Comparison of ENCODE assay signal across 12 mouse cellular contexts in genomic region chr4:105169826-105170810, GRCm38 (mm10). TPM values are rescaled to one million over a fixed set of nuclear protein-coding genes. Genes with fewer than 3 reads are reported as not detected.
DNase-seq lines count a peak whose midpoint lies in the region; ATAC-seq and TF ChIP-seq lines count a peak whose summit lies in the region.
"Had no signal": no experiment of that assay in that cellular context is flagged by ENCODE, and none has a peak within 500 bp of the region (broad histone marks: within the 10 kb centered on the region; RNA-seq: fewer than 3 reads in every experiment).

No protein-coding gene starts in this region.

- H3K36me3 ChIP-seq in E14TG2a.4 (ENCODE audit: insufficient read depth, low read length), result no peaks in the 10 kb centered on the region
- no peaks in the 10 kb centered on the region for H3K36me3 ChIP-seq in ES-E14 (ENCODE audit: control insufficient read depth, insufficient read depth, low read length, poor library complexity, severe bottlenecking)
- 0 out of 2 replicates have a peak, but pooled peaks cover 2% of the 10 kb centered on the region for H3K36me3 ChIP-seq in hindbrain, embryonic 12.5 days

- H3K27ac ChIP-seq in ES-E14 (ENCODE audit: insufficient read depth, low read depth, low read length, poor library complexity, severe bottlenecking), result no peak overlapping the region
- peak overlapping the region; percentile 88 for H3K27ac ChIP-seq in hindbrain, embryonic 12.5 days
- H3K27ac ChIP-seq: embryonic facial prominence, embryonic 15.5 days; heart, embryonic 13.5 days had no signal

- peak; percentile 57 for ATAC-seq in hindbrain, embryonic 12.5 days (ENCODE audit: low FRiP score)

- in situ Hi-C loops in ES-E14 (cut with MboI; ENCODE audit: low sequenced_read_pairs in 2 of 2, unreplicated experiment in 2 of 2), result no loop called here

- peak overlapping the region; percentile 31 for H3K4me2 ChIP-seq in hindbrain, embryonic 12.5 days (replicated peaks)
- H3K4me2 ChIP-seq: embryonic facial prominence, embryonic 15.5 days; heart, embryonic 13.5 days had no signal

- peaks cover 64% of the 10 kb centered on the region for H3K4me1 ChIP-seq in E14TG2a.4 (replicated peaks; ENCODE audit: low read depth, low read length)
- H3K4me1 ChIP-seq in ES-E14 (ENCODE audit: control insufficient read depth in 2 of 2, insufficient read depth in 2 of 2, low read length in 2 of 2, poor library complexity in 1 of 2), result peaks cover 7 to 21% of the 10 kb centered on the region in 2 experiments; a peak in 3 of 4 replicates
- H3K4me1 ChIP-seq in hindbrain, embryonic 12.5 days, result peaks cover 48% of the 10 kb centered on the region

- H3K4me3 ChIP-seq in E14TG2a.4 (replicated peaks; ENCODE audit: low read length) (peak overlapping the region; percentile 52), ES-E14 (ENCODE audit: insufficient read depth in 1 of 2, low read depth in 1 of 2, low read length in 2 of 2, poor library complexity in 1 of 2, severe bottlenecking in 1 of 2) (no peak overlapping the region)
- no peak overlapping the region for H3K4me3 ChIP-seq in hindbrain, embryonic 12.5 days
- H3K4me3 ChIP-seq: embryonic facial prominence, embryonic 15.5 days; heart, embryonic 13.5 days had no signal

- H3K27me3 ChIP-seq in E14TG2a.4 (ENCODE audit: insufficient read depth, low read length), result no peaks in the 10 kb centered on the region
- H3K27me3 ChIP-seq in hindbrain, embryonic 12.5 days, result no peaks in the 10 kb centered on the region
- H3K27me3 ChIP-seq: embryonic facial prominence, embryonic 15.5 days had no signal

- H3K9me3 ChIP-seq in E14TG2a.4 (ENCODE audit: low read length) (peaks cover 7% of the 10 kb centered on the region; the same call in 1 of the 2 replicates), ES-E14 (ENCODE audit: control insufficient read depth, insufficient read depth, low read depth, low read length) (no peaks in the 10 kb centered on the region)
- H3K9me3 ChIP-seq in hindbrain, embryonic 12.5 days (replicated peaks), result no peaks in the 10 kb centered on the region
- H3K9me3 ChIP-seq: embryonic facial prominence, embryonic 15.5 days; heart, embryonic 13.5 days had no signal

- H3K9ac ChIP-seq in ES-E14 (ENCODE audit: insufficient read depth, low read depth, low read length, poor library complexity, severe bottlenecking), result no peak overlapping the region
- no peak overlapping the region for H3K9ac ChIP-seq in hindbrain, embryonic 12.5 days
- H3K9ac ChIP-seq: embryonic facial prominence, embryonic 15.5 days; heart, embryonic 13.5 days had no signal

- WGBS in hindbrain, embryonic 12.5 days, result 28% methylated on average over 16 of the region's 16 CpGs

- no peak for TF ChIP-seq CTCF in E14TG2a.4 (conservative IDR thresholded peaks at IDR 0.05; ENCODE audit: low read length)

- intact Hi-C loops in gastrocnemius, postnatal 36 days (cut with DNase I), result no loop called here

- DNase-seq in ES-E14 (ENCODE audit: low read depth, low spot score), result no peak
- DNase-seq in mesoderm, embryonic 11.5 days (ENCODE audit: low read depth, low spot score), result peak; percentile 23
- DNase-seq in ovary, postnatal 10 days (ENCODE audit: low spot score), result no peak
- no peak for DNase-seq in ovary, postnatal 36 days (ENCODE audit: low spot score)
- DNase-seq in spleen, postnatal 14 days (ENCODE audit: low spot score in 2 of 2), result no peak
- no peak for DNase-seq in gastrocnemius, postnatal 36 days
- DNase-seq: lung, postnatal 4 days; right cerebral cortex, postnatal 4 days had no signal

TF ChIP-seq in ES-E14, 5 proteins besides CTCF, POLR2A, EP300 and RAD21:
- TF ChIP-seq HCFC1 (IDR thresholded peaks at IDR 0.05; ENCODE audit: borderline replicate concordance, insufficient read depth, low read length) (no peak), CHD2 (IDR thresholded peaks at IDR 0.05; ENCODE audit: low read depth, low read length) (no peak), ZNF384 (IDR thresholded peaks at IDR 0.05; ENCODE audit: low read depth, low read length) (peak; percentile 88)

RNA-seq across cellular contexts. Expression of gene Plpp3, which starts 13.0 kb away (rescaled TPM):
- total RNA-seq in ES-E14 (2012; rRNA removed), result 11.8 and 13.0 TPM in 2 replicates
- polyA plus RNA-seq in hindbrain, embryonic 12.5 days (2016; fragmentation: Nextera tagmentation; extraction: Ambion mirVana), result 91.5 and 91.7 TPM in 2 replicates
- 10 to 100 TPM; 43.9 to 45.4 TPM for total RNA-seq in gastrocnemius, postnatal 36 days (2021)
